7 mouse cellular contexts compared by ENCODE assay signal in genomic region chr11:58302774-58303445, GRCm38 (mm10). TPM values are rescaled to one million over a fixed set of nuclear protein-coding genes. Genes with fewer than 3 reads are reported as not detected.
DNase-seq lines count a peak whose midpoint lies in the region; ATAC-seq and TF ChIP-seq lines count a peak whose summit lies in the region.

No protein-coding gene starts in this region.

- no peak for DNase-seq in testis, postnatal 10 days (ENCODE audit: low spot score)
- no peak for DNase-seq in liver, embryonic 14.5 days (ENCODE audit: low read depth in 3 of 3, low spot score in 3 of 3)
- DNase-seq in left cerebral cortex, adult 11 months (ENCODE audit: low spot score): no peak
- DNase-seq in thymus, adult 18-20 months: no peak
- no peak for DNase-seq in adrenal gland, adult 2 months

- no peaks in the 10 kb centered on the region for H3K36me3 ChIP-seq in testis, adult 2 months (ENCODE audit: control insufficient read depth, insufficient read depth, low read length)
- H3K36me3 ChIP-seq in forebrain, embryonic 13.5 days (ENCODE audit: poor library complexity, severe bottlenecking): no peaks in the 10 kb centered on the region
- no peaks in the 10 kb centered on the region for H3K36me3 ChIP-seq in liver, embryonic 14.5 days (replicated peaks; ENCODE audit: control insufficient read depth, insufficient read depth, low read depth)

- TF ChIP-seq POLR2A in testis, adult 2 months (IDR thresholded peaks at IDR 0.05; ENCODE audit: control insufficient read depth, low read depth, low read length): peak; percentile 34; the same call in 1 of the 2 replicates

- no peak for TF ChIP-seq EP300 in liver, embryonic 14.5 days (IDR thresholded peaks at IDR 0.05; ENCODE audit: low read depth)

- peak overlapping the region; percentile 83 for H3K27ac ChIP-seq in testis, adult 2 months (ENCODE audit: control insufficient read depth, insufficient read depth, low read depth, low read length)
- peak overlapping the region; percentile 87 for H3K27ac ChIP-seq in forebrain, embryonic 13.5 days
- H3K27ac ChIP-seq in liver, embryonic 14.5 days: peak overlapping the region; percentile 86

- no peak for TF ChIP-seq CTCF in testis, adult 2 months (IDR thresholded peaks at IDR 0.05; ENCODE audit: control insufficient read depth, insufficient read depth, insufficient replicate concordance, low read depth, low read length)
- no peak for TF ChIP-seq CTCF in liver, embryonic 14.5 days (IDR thresholded peaks at IDR 0.05; ENCODE audit: low read depth)

- peak; percentile 39 for ATAC-seq in forebrain, embryonic 13.5 days
- ATAC-seq in liver, embryonic 14.5 days (ENCODE audit: insufficient read depth): peak; percentile 51

- peak overlapping the region; percentile 67 for H3K9ac ChIP-seq in forebrain, embryonic 13.5 days
- peak overlapping the region; percentile 68 for H3K9ac ChIP-seq in liver, embryonic 14.5 days (replicated peaks)

- H3K27me3 ChIP-seq in testis, adult 2 months (ENCODE audit: control insufficient read depth, insufficient read depth, low read length): no peaks in the 10 kb centered on the region
- H3K27me3 ChIP-seq in forebrain, embryonic 13.5 days: no peaks in the 10 kb centered on the region
- no peaks in the 10 kb centered on the region for H3K27me3 ChIP-seq in liver, embryonic 14.5 days (ENCODE audit: control insufficient read depth, insufficient read depth, low read length)

- WGBS in forebrain, embryonic 13.5 days: under 1% methylated on average over 26 of the region's 26 CpGs
- WGBS in liver, embryonic 14.5 days (ENCODE audit: insufficient replicate concordance): 2% methylated on average over 26 of the region's 26 CpGs

- no peaks in the 10 kb centered on the region for H3K9me3 ChIP-seq in forebrain, embryonic 13.5 days (replicated peaks)
- H3K9me3 ChIP-seq in liver, embryonic 14.5 days (ENCODE audit: control insufficient read depth, low read length): no peaks in the 10 kb centered on the region

- peak overlapping the region; percentile 88 for H3K4me3 ChIP-seq in testis, adult 2 months (ENCODE audit: control insufficient read depth, low read depth, low read length)
- H3K4me3 ChIP-seq in forebrain, embryonic 13.5 days: peak overlapping the region; percentile 58
- H3K4me3 ChIP-seq in liver, embryonic 14.5 days (ENCODE audit: insufficient read depth in 1 of 2, low read depth in 2 of 2, low read length in 2 of 2): peak overlapping the region; percentile 63 to 65

- peak overlapping the region; percentile 64 for H3K4me2 ChIP-seq in forebrain, embryonic 13.5 days
- peak overlapping the region; percentile 66 for H3K4me2 ChIP-seq in liver, embryonic 14.5 days (ENCODE audit: low read depth)

- peaks cover 13% of the 10 kb centered on the region for H3K4me1 ChIP-seq in testis, adult 2 months (ENCODE audit: control insufficient read depth, insufficient read depth, low read length)
- H3K4me1 ChIP-seq in forebrain, embryonic 13.5 days: peaks cover 24% of the 10 kb centered on the region
- H3K4me1 ChIP-seq in liver, embryonic 14.5 days (replicated peaks; ENCODE audit: control insufficient read depth in 2 of 2, insufficient read depth in 2 of 2, low read length in 1 of 2): peaks cover 8 to 16% of the 10 kb centered on the region in 2 experiments

RNA-seq across cellular contexts. Expression of gene Zfp692, which starts 4.0 kb away (rescaled TPM):
- 11.2 and 14.0 TPM in 2 replicates for polyA plus RNA-seq in testis, adult 2 months (2012; rRNA removed)
- polyA plus RNA-seq in forebrain, embryonic 13.5 days (2015; fragmentation: Nextera tagmentation; extraction: Ambion mirVana): 28.9 and 31.4 TPM in 2 replicates
- polyA plus RNA-seq in liver, embryonic 14.5 days (2012; rRNA removed): 18.7 and 19.8 TPM in 2 replicates
- polyA plus RNA-seq in liver, embryonic 14.5 days (2014; fragmentation: Nextera tagmentation; extraction: Ambion mirVana): 5.0 and 6.7 TPM in 2 replicates
- total RNA-seq in adrenal gland, adult 2 months (2021): 10 to 100 TPM; 10.5 to 11.7 TPM
- 23.3 and 25.7 TPM in 2 replicates for polyA plus RNA-seq in adrenal gland, adult 2 months (2012; rRNA removed)

RNA-seq across cellular contexts. Expression of gene Zfp672, which starts 27.2 kb away (rescaled TPM):
- polyA plus RNA-seq in testis, adult 2 months (2012; rRNA removed): 43.7 and 48.9 TPM in 2 replicates
- polyA plus RNA-seq in forebrain, embryonic 13.5 days (2015; fragmentation: Nextera tagmentation; extraction: Ambion mirVana): 38.1 and 40.5 TPM in 2 replicates
- 20.3 and 22.2 TPM in 2 replicates for polyA plus RNA-seq in liver, embryonic 14.5 days (2012; rRNA removed)
- polyA plus RNA-seq in liver, embryonic 14.5 days (2014; fragmentation: Nextera tagmentation; extraction: Ambion mirVana): 39.1 and 48.6 TPM in 2 replicates
- 10 to 100 TPM; 43.6 to 51.2 TPM for total RNA-seq in adrenal gland, adult 2 months (2021)
- polyA plus RNA-seq in adrenal gland, adult 2 months (2012; rRNA removed): 59.3 and 59.9 TPM in 2 replicates

RNA-seq across cellular contexts. Expression of gene Sh3bp5l, which starts 27.6 kb away (rescaled TPM):
- 8.6 and 9.5 TPM in 2 replicates for polyA plus RNA-seq in testis, adult 2 months (2012; rRNA removed)
- polyA plus RNA-seq in forebrain, embryonic 13.5 days (2015; fragmentation: Nextera tagmentation; extraction: Ambion mirVana): 43.9 and 48.0 TPM in 2 replicates
- 9.0 and 9.1 TPM in 2 replicates for polyA plus RNA-seq in liver, embryonic 14.5 days (2012; rRNA removed)
- 9.1 and 12.4 TPM in 2 replicates for polyA plus RNA-seq in liver, embryonic 14.5 days (2014; fragmentation: Nextera tagmentation; extraction: Ambion mirVana)
- 10 to 100 TPM; 24.3 to 54.5 TPM for total RNA-seq in adrenal gland, adult 2 months (2021)
- polyA plus RNA-seq in adrenal gland, adult 2 months (2012; rRNA removed): 49.6 and 49.7 TPM in 2 replicates

RNA-seq across cellular contexts. Expression of gene 4930438A08Rik, which starts 28.3 kb away (rescaled TPM):
- polyA plus RNA-seq in testis, adult 2 months (2012; rRNA removed): 0.13 and 0.75 TPM in 2 replicates
- not detected in 2 replicates for polyA plus RNA-seq in forebrain, embryonic 13.5 days (2015; fragmentation: Nextera tagmentation; extraction: Ambion mirVana)
- 0.61 and 0.78 TPM in 2 replicates for polyA plus RNA-seq in liver, embryonic 14.5 days (2012; rRNA removed)
- 0.99 and 1.0 TPM in 2 replicates for polyA plus RNA-seq in liver, embryonic 14.5 days (2014; fragmentation: Nextera tagmentation; extraction: Ambion mirVana)
- total RNA-seq in adrenal gland, adult 2 months (2021): not detected
- 0.06 TPM in 1 of 2 replicates, not detected in the other for polyA plus RNA-seq in adrenal gland, adult 2 months (2012; rRNA removed)
